Mouse (Mus musculus) ES-E14 (cell line): ENCODE measurements at regions not wholly inside any gene's neighbourhood (a gene's known extent, or its start where the extent isn't known, plus 50 kb on each side); places are given as distances from the start of the nearest gene placed in this dataset.

Source experiments
- CHD2 ChIP-seq: IDR thresholded peaks from 2 replicates; pipeline ENCODE4 v1.6.1; 2014; ENCODE audit warnings: mild to moderate bottlenecking, low read depth, low read length, inconsistent platforms
- HCFC1 ChIP-seq: IDR thresholded peaks from 2 replicates; pipeline ENCODE4 v1.6.1; 2012; ENCODE audit warnings: low read length, inconsistent platforms, borderline replicate concordance; ENCODE audit not compliant: insufficient read depth
- MAFK ChIP-seq: IDR thresholded peaks from 2 replicates; pipeline ENCODE4 v1.6.1; 2014; ENCODE audit warnings: mild to moderate bottlenecking, low read depth, low read length, inconsistent platforms; ENCODE audit not compliant: insufficient read depth
- ZC3H11A ChIP-seq: IDR thresholded peaks from 2 replicates; pipeline ENCODE4 v1.6.1; 2012; ENCODE audit warnings: low read depth, mild to moderate bottlenecking, inconsistent platforms, low read length, borderline replicate concordance

DNA sequence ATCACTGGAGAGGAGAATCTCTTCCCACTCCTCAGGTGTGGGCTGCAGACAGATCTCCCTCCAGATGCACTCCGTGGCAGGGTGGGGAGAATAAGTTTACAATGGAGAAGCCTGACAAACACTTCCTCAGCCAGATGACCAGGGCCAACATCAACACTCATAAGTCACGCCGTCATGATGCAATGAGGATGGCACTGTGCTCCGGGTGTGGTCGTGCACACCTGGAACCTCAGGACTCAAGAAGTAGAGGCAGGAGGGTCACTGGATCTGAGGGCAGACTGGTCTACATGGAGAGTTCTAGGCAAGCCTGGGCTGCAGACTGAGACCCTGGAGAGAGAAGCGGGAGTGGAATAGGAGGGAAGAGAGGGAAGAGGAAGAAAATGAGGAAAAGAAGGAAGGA is 194.3 kb downstream of the 3100002H09Rik start:
- TF ChIP-seq HCFC1 (no peak), MAFK (no peak), CHD2 (no peak), ZC3H11A (no peak)
